Mouse (Mus musculus) liver, embryonic 14.5 days (tissue): ENCODE data around the gene Ercc6l2. TPM values are rescaled to one million over a fixed set of nuclear protein-coding genes. Genes with fewer than 3 reads are reported as not detected.

ENCODE experiments used
- ATAC-seq: fragments of 200-750 bp; cut with Nextera tagmentation; 2 replicates; pipeline ENCODE4 v1.8.0; 2017; ENCODE audit warnings: moderate number of reproducible peaks, mild to moderate bottlenecking, moderate library complexity; ENCODE audit not compliant: insufficient read depth
- DNase-seq, 3 experiments: peaks; one replicate each; pipeline ENCODE4 v3.0.0-alpha.2; 2012 to 2013; ENCODE audit warnings: low read depth in 3 of 3, low spot score in 3 of 3
- H3K27ac ChIP-seq: fragments of 300-500 bp; sonication (generic); 2 replicates; pipeline ENCODE4 v1.5.1; 2014; ENCODE audit warnings: moderate library complexity, mild to moderate bottlenecking, control low read depth, inconsistent platforms
- H3K27me3 ChIP-seq: fragments of 300-500 bp; sonication (generic); 2 replicates; pipeline ENCODE4 v1.6.1; 2014; ENCODE audit warnings: mild to moderate bottlenecking, low read length, moderate library complexity; ENCODE audit not compliant: control insufficient read depth, insufficient read depth
- H3K36me3 ChIP-seq: fragments of 300-500 bp; sonication (generic); replicated peaks from 2 replicates; pipeline ENCODE4 v1.6.1; 2014; ENCODE audit warnings: low read depth; ENCODE audit not compliant: control insufficient read depth, insufficient read depth
- H3K4me1 ChIP-seq, 2 experiments: fragments of 200-500 bp in 1 of 2; fragments of 300-500 bp in 1 of 2; sonication (generic) in 1 of 2; replicated peaks; 2 replicates each; pipeline ENCODE4 v1.6.1; 2012 to 2014; ENCODE audit warnings: antibody characterized with exemption in 1 of 2, inconsistent platforms in 1 of 2, low read length in 1 of 2; ENCODE audit not compliant: control insufficient read depth in 2 of 2, insufficient read depth in 2 of 2
- H3K4me2 ChIP-seq: fragments of 300-500 bp; sonication (generic); 2 replicates; pipeline ENCODE4 v1.6.1; 2014; ENCODE audit warnings: low read depth, mild to moderate bottlenecking, control low read depth, moderate library complexity
- H3K4me3 ChIP-seq, 2 experiments: fragments of 200-500 bp in 1 of 2; fragments of 300-500 bp in 1 of 2; sonication (generic) in 1 of 2; 2 replicates each; pipeline ENCODE4 v1.5.1; 2012 to 2014; ENCODE audit warnings: low read depth in 2 of 2, low read length in 2 of 2, mild to moderate bottlenecking in 2 of 2, control low read depth in 1 of 2, inconsistent platforms in 1 of 2, moderate library complexity in 1 of 2; ENCODE audit not compliant: insufficient read depth in 1 of 2
- H3K9ac ChIP-seq: fragments of 300-500 bp; sonication (generic); replicated peaks from 2 replicates; pipeline ENCODE4 v1.6.1; 2014; ENCODE audit warnings: mild to moderate bottlenecking, control low read depth, moderate library complexity
- H3K9me3 ChIP-seq: fragments of 300-500 bp; sonication (generic); 2 replicates; pipeline ENCODE4 v1.6.1; 2016; ENCODE audit warnings: low read length, mixed read lengths; ENCODE audit not compliant: control insufficient read depth
- CTCF ChIP-seq: IDR thresholded peaks from 2 replicates; pipeline ENCODE4 v1.5.1; 2016; ENCODE audit warnings: antibody characterized with exemption, low read depth, control low read depth
- EP300 ChIP-seq: IDR thresholded peaks from 2 replicates; pipeline ENCODE4 v1.6.1; 2016; ENCODE audit warnings: antibody characterized with exemption, low read depth
- WGBS: fragments of 180-500 bp; shearing (Covaris S2); extraction: QIAGEN DNeasy Blood & Tissue Kit; methylation state at CpG from one replicate; pipeline ENCODE4 v1.1.7; 2014; ENCODE audit not compliant: insufficient replicate concordance; 5-methylcytosine and 5-hydroxymethylcytosine counted together
- polyA plus RNA-seq, 2 experiments: library from polyadenylated mRNA; depleted of rRNA in 1 of 2; stranded (reverse) in 1 of 2; unstranded in 1 of 2; fragments of >200 nt; fragmentation: Nextera tagmentation in 1 of 2; extraction: Ambion mirVana in 1 of 2; gene quantifications; 2 replicates each; pipeline versions ENCODE4 v1.2.1 to v1.2.3; 2012 to 2014

The Ercc6l2 gene
- polyA plus RNA-seq, 2 experiments, result 6.6 to 6.7 TPM

- H3K4me1 ChIP-seq, result peaks cover 0 to 3% of the 10 kb centered on the region in 2 experiments; a peak in 2 of 4 replicates
- H3K9ac ChIP-seq, result no peak overlapping the region
- WGBS, result 67% methylated on average over 4 of the region's 4 CpGs
- TF ChIP-seq CTCF (no peak), EP300 (no peak)
- no peak for ATAC-seq
- no peaks in the 10 kb centered on the region for H3K9me3 ChIP-seq
- no peak for DNase-seq
- H3K27me3 ChIP-seq, result no peaks in the 10 kb centered on the region
- H3K36me3 ChIP-seq, result no peaks in the 10 kb centered on the region
- H3K27ac ChIP-seq, result no peak overlapping the region
- H3K4me2 ChIP-seq, result no peak overlapping the region
- no peak overlapping the region for H3K4me3 ChIP-seq
These were observed 126.1 kb downstream of the Ercc6l2 start for GRCm38 (mm10) chr13:63941170-63941569.

GRCm38 (mm10) chr13:63943605-63944004 lies 128.6 kb downstream of the Ercc6l2 start:
- Histone ChIP-seq H3K9ac (no peak overlapping the region), H3K4me3 (no peak overlapping the region), H3K36me3 (no peaks in the 10 kb centered on the region), H3K4me2 (no peak overlapping the region), H3K27me3 (no peaks in the 10 kb centered on the region), H3K4me1 (no peaks in the 10 kb centered on the region), H3K27ac (no peak overlapping the region), H3K9me3 (no peaks in the 10 kb centered on the region)
- no peak for ATAC-seq
- WGBS, result 53% methylated on average over 7 of the region's 7 CpGs
- no peak for TF ChIP-seq EP300
- TF ChIP-seq CTCF, result no peak
- DNase-seq, result no peak

GRCm38 (mm10) chr13:63944344-63945021 lies 129.4 kb downstream of the Ercc6l2 start:
- Histone ChIP-seq H3K9ac (no peak overlapping the region), H3K27ac (no peak overlapping the region), H3K4me1 (no peaks in the 10 kb centered on the region), H3K4me3 (no peak overlapping the region), H3K9me3 (no peaks in the 10 kb centered on the region), H3K36me3 (no peaks in the 10 kb centered on the region), H3K4me2 (no peak overlapping the region), H3K27me3 (no peaks in the 10 kb centered on the region)
- no peak for DNase-seq
- TF ChIP-seq CTCF (no peak), EP300 (no peak)
- ATAC-seq, result no peak
- 59% methylated on average over 13 of the region's 13 CpGs for WGBS

Other genes with a start within 250 kb of the Ercc6l2 start
- 4.3 and 4.4 TPM in 2 replicates for gene Ptch1, start 241.6 kb upstream of the Ercc6l2 start, polyA plus RNA-seq (2012; rRNA removed)
- gene Ptch1, start 241.6 kb upstream of the Ercc6l2 start, polyA plus RNA-seq (2014; fragmentation: Nextera tagmentation; extraction: Ambion mirVana), result 4.2 and 4.9 TPM in 2 replicates